Mouse (Mus musculus) midbrain, embryonic 12.5 days (tissue): Measurements from ENCODE around the gene Socs1. TPM values are rescaled to one million over a fixed set of nuclear protein-coding genes. Genes with fewer than 3 reads are reported as not detected.

Experiments
- ATAC-seq: fragments of 200-750 bp; cut with Nextera tagmentation; 2 replicates; pipeline ENCODE4 v1.8.0; 2017; ENCODE audit warnings: low read depth, moderate TSS enrichment, moderate library complexity; ENCODE audit not compliant: low FRiP score
- H3K27ac ChIP-seq: fragments of 300-500 bp; sonication (generic); replicated peaks from 2 replicates; pipeline ENCODE4 v1.5.1; 2016; ENCODE audit warnings: mild to moderate bottlenecking
- H3K27me3 ChIP-seq: fragments of 300-500 bp; sonication (generic); 2 replicates; pipeline ENCODE4 v1.6.1; 2016; ENCODE audit warnings: mild to moderate bottlenecking
- H3K36me3 ChIP-seq: fragments of 300-500 bp; sonication (generic); 2 replicates; pipeline ENCODE4 v1.6.1; 2016
- H3K4me1 ChIP-seq: fragments of 300-500 bp; sonication (generic); 2 replicates; pipeline ENCODE4 v1.6.1; 2016
- H3K4me2 ChIP-seq: fragments of 300-500 bp; sonication (generic); replicated peaks from 2 replicates; pipeline ENCODE4 v1.6.1; 2016; ENCODE audit warnings: mild to moderate bottlenecking, moderate library complexity
- H3K4me3 ChIP-seq: fragments of 300-500 bp; sonication (generic); 2 replicates; pipeline ENCODE4 v1.5.1; 2016; ENCODE audit warnings: mild to moderate bottlenecking
- H3K9ac ChIP-seq: fragments of 300-500 bp; sonication (generic); replicated peaks from 2 replicates; pipeline ENCODE4 v1.6.1; 2016; ENCODE audit warnings: mild to moderate bottlenecking, moderate library complexity
- H3K9me3 ChIP-seq: fragments of 300-500 bp; sonication (generic); 2 replicates; pipeline ENCODE4 v1.6.1; 2016; ENCODE audit warnings: mild to moderate bottlenecking
- WGBS: fragments of 180-500 bp; shearing (Covaris S2); methylation state at CpG from one replicate; pipeline ENCODE4 v1.1.7; 2016; 5-methylcytosine and 5-hydroxymethylcytosine counted together
- polyA plus RNA-seq: library from polyadenylated mRNA; unstranded; fragments of >200 nt; fragmentation: Nextera tagmentation; extraction: Ambion mirVana; gene quantifications from 2 replicates; pipeline ENCODE4 v1.2.1, GENCODE M21; 2016

Gene Socs1
- polyA plus RNA-seq, 1 experiment from 2014 or later = 3.4 TPM

- 0 out of 2 replicates have a peak, but pooled peaks cover 3% of the 10 kb centered on the region for H3K27me3 ChIP-seq
- H3K4me3 ChIP-seq = no peak overlapping the region
- H3K36me3 ChIP-seq = no peaks in the 10 kb centered on the region
- H3K27ac ChIP-seq = no peak overlapping the region
- H3K9ac ChIP-seq = no peak overlapping the region
- no peaks in the 10 kb centered on the region for H3K9me3 ChIP-seq
- no peak for ATAC-seq
- no peaks in the 10 kb centered on the region for H3K4me1 ChIP-seq
- WGBS = 67% methylated on average over 19 of the region's 19 CpGs
- H3K4me2 ChIP-seq = no peak overlapping the region
Observed at GRCm38 (mm10) chr16:10771769-10772510, 13.4 kb downstream of the Socs1 start.

DNA sequence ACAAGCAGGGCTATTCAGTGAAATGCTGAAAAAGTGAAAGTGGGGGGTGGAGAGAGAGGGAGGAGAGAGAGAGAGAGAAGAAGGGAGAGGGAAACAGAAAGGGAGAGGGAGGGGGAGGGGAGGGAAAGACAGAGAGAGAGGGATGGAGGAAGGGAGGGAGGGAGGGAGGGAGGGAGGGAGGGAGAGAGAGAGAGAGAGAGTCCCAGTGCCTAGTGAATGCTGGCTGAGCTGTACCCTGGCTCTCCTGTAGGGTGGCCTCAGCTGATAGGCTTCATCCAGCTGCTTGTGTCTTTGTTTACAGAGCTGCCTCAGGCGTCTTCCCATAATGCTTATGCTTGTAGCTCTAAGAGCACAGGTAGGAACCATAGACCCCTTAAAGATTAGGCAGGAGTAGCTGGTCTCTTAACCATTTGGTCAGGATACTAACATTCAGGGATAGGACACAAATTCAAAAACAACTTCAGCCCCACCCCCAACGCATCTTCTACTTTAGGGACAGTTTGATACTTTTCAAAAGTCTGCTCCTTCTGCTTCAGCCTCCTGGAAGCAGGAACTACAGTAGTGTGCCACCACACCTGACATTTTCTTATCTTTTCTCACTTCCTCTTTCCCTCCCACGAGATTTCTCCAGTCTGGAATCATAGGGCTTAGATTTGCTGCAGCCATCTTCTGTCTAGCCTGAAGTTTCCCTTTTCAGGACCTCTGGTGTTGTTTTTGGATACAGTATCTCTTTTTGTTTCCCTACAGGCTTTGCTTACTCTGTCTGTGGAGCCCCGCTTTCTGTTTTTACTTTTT is 14.6 kb downstream of the Socs1 start:
- Histone ChIP-seq H3K9ac (no peak overlapping the region), H3K9me3 (no peaks in the 10 kb centered on the region), H3K27me3 (0 out of 2 replicates have a peak, but pooled peaks cover 3% of the 10 kb centered on the region), H3K36me3 (no peaks in the 10 kb centered on the region), H3K27ac (no peak overlapping the region), H3K4me2 (no peak overlapping the region), H3K4me3 (no peak overlapping the region), H3K4me1 (no peaks in the 10 kb centered on the region)
- WGBS = 50% methylated on average over 4 of the region's 4 CpGs
- no peak for ATAC-seq

- 36% methylated on average over 2 of the region's 2 CpGs for WGBS
- ATAC-seq = no peak
- H3K9me3 ChIP-seq = no peaks in the 10 kb centered on the region
- 0 out of 2 replicates have a peak, but pooled peaks cover 3% of the 10 kb centered on the region for H3K27me3 ChIP-seq
- H3K36me3 ChIP-seq = no peaks in the 10 kb centered on the region
- no peak overlapping the region for H3K4me2 ChIP-seq
- no peak overlapping the region for H3K27ac ChIP-seq
- H3K9ac ChIP-seq = no peak overlapping the region
- H3K4me1 ChIP-seq = no peaks in the 10 kb centered on the region
- no peak overlapping the region for H3K4me3 ChIP-seq
Observed at GRCm38 (mm10) chr16:10769661-10770060, 15.7 kb downstream of the Socs1 start.

- no peak for ATAC-seq
- Histone ChIP-seq H3K36me3 (no peaks in the 10 kb centered on the region), H3K27ac (no peak overlapping the region), H3K4me2 (no peak overlapping the region), H3K9me3 (no peaks in the 10 kb centered on the region), H3K4me1 (no peaks in the 10 kb centered on the region), H3K27me3 (0 out of 2 replicates have a peak, but pooled peaks cover 3% of the 10 kb centered on the region), H3K4me3 (no peak overlapping the region), H3K9ac (no peak overlapping the region)
- 63% methylated on average over 9 of the region's 9 CpGs for WGBS
Observed at GRCm38 (mm10) chr16:10768821-10769220, 16.5 kb downstream of the Socs1 start.

DNA sequence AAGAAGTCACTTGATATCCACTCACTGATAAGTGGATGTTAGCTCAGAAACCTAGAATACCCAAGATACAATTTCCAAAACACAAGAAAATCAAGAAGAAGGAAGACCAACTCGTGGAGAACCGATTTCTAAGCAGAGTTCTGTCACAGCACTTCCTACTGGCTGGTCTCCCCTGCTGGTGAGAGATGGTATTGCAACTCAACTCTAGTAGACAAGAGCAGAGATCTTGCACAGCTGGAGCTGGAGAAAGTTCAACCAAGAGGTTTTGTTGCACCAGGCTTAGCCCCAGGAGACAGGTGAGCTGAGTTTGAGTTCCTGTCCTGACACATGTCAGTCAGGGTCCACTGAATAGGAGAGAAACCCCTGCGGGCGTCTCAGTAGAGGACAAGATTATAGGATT is 18.2 kb downstream of the Socs1 start:
- Histone ChIP-seq H3K4me1 (no peaks in the 10 kb centered on the region), H3K4me2 (no peak overlapping the region), H3K9ac (no peak overlapping the region), H3K27ac (no peak overlapping the region), H3K36me3 (no peaks in the 10 kb centered on the region), H3K27me3 (0 out of 2 replicates have a peak, but pooled peaks cover 5% of the 10 kb centered on the region), H3K4me3 (no peak overlapping the region), H3K9me3 (no peaks in the 10 kb centered on the region)
- 46% methylated on average over 4 of the region's 4 CpGs for WGBS
- ATAC-seq = no peak

DNA sequence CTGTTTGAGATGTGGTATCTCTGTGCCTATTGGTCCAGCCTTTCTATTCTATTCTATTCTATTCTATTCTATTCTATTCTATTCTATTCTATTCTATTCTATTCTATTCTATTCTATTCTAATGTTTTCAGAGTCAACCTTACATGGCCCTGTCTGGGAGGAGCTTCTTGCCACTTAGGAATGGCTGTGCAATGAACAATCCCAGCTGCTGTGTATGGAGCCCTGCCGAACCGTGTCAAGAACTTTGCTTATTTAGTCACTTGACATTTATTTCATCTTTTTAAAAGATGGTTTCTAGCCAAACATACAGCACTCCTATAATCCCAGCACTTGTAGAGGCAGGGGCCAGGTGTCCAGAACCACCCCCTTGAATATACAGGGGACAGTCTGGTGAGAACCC is 21.0 kb downstream of the Socs1 start:
- H3K36me3 ChIP-seq = no peaks in the 10 kb centered on the region
- H3K27ac ChIP-seq = no peak overlapping the region
- no peak overlapping the region for H3K4me2 ChIP-seq
- no peak overlapping the region for H3K9ac ChIP-seq
- H3K27me3 ChIP-seq = 0 out of 2 replicates have a peak, but pooled peaks cover 5% of the 10 kb centered on the region
- WGBS = 79% methylated on average over 2 of the region's 2 CpGs
- H3K4me3 ChIP-seq = no peak overlapping the region
- no peaks in the 10 kb centered on the region for H3K9me3 ChIP-seq
- H3K4me1 ChIP-seq = no peaks in the 10 kb centered on the region
- no peak for ATAC-seq

GRCm38 (mm10) chr16:10763540-10764264 is 21.6 kb downstream of the Socs1 start:
- no peak overlapping the region for H3K4me2 ChIP-seq
- H3K4me3 ChIP-seq = no peak overlapping the region
- H3K4me1 ChIP-seq = no peaks in the 10 kb centered on the region
- H3K9ac ChIP-seq = no peak overlapping the region
- H3K9me3 ChIP-seq = no peaks in the 10 kb centered on the region
- no peak overlapping the region for H3K27ac ChIP-seq
- 0 out of 2 replicates have a peak, but pooled peaks cover 5% of the 10 kb centered on the region for H3K27me3 ChIP-seq
- H3K36me3 ChIP-seq = no peaks in the 10 kb centered on the region
- 57% methylated on average over 6 of the region's 6 CpGs for WGBS
- no peak for ATAC-seq

DNA sequence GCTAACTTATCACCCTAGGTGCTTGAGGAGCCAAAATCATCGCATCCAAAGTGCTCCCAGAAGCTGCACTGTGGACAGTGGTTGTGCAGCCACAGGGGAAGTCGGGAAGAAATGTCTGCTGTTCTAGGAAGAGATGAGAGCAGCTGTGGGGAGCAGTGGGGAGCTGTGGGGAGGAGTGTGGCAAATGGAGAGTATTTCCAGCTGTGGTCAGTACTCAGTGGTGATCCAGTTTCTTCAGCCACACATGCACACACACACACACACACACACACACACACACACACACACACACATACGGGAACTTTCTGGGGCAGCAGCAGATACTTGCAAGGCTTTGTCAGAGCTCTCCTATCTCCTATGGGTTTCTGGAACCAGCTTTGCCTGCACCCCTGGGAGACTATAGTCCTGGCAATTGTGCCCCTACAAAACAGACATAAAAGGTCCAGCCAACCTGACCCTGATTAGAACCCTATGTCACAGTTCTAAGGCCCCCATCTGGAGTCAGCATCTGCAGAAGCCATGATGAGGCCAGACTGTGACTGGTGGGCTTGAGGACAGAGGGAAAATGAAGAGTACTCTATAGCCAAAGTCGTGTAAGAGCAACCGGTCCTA is 22.7 kb downstream of the Socs1 start:
- Histone ChIP-seq H3K9ac (no peak overlapping the region), H3K36me3 (no peaks in the 10 kb centered on the region), H3K4me3 (no peak overlapping the region), H3K4me2 (no peak overlapping the region), H3K27me3 (0 out of 2 replicates have a peak, but pooled peaks cover 3% of the 10 kb centered on the region), H3K9me3 (no peaks in the 10 kb centered on the region), H3K4me1 (no peaks in the 10 kb centered on the region), H3K27ac (no peak overlapping the region)
- WGBS = 79% methylated on average over 4 of the region's 5 CpGs
- ATAC-seq = no peak

- Histone ChIP-seq H3K9me3 (no peaks in the 10 kb centered on the region), H3K36me3 (no peaks in the 10 kb centered on the region), H3K27me3 (0 out of 2 replicates have a peak, but pooled peaks cover 3% of the 10 kb centered on the region), H3K27ac (no peak overlapping the region), H3K4me1 (no peaks in the 10 kb centered on the region), H3K9ac (no peak overlapping the region), H3K4me3 (no peak overlapping the region), H3K4me2 (no peak overlapping the region)
- 69% methylated on average over 8 of the region's 8 CpGs for WGBS
- ATAC-seq = no peak
Observed at GRCm38 (mm10) chr16:10761182-10761581, 24.2 kb downstream of the Socs1 start.

- Histone ChIP-seq H3K9me3 (no peaks in the 10 kb centered on the region), H3K4me2 (no peak overlapping the region), H3K36me3 (no peaks in the 10 kb centered on the region), H3K4me3 (no peak overlapping the region), H3K27me3 (no peaks in the 10 kb centered on the region), H3K27ac (no peak overlapping the region), H3K4me1 (no peaks in the 10 kb centered on the region), H3K9ac (no peak overlapping the region)
- ATAC-seq = no peak
- 86% methylated on average over 5 of the region's 6 CpGs for WGBS
Observed at GRCm38 (mm10) chr16:10756168-10756567, 29.2 kb downstream of the Socs1 start.

DNA sequence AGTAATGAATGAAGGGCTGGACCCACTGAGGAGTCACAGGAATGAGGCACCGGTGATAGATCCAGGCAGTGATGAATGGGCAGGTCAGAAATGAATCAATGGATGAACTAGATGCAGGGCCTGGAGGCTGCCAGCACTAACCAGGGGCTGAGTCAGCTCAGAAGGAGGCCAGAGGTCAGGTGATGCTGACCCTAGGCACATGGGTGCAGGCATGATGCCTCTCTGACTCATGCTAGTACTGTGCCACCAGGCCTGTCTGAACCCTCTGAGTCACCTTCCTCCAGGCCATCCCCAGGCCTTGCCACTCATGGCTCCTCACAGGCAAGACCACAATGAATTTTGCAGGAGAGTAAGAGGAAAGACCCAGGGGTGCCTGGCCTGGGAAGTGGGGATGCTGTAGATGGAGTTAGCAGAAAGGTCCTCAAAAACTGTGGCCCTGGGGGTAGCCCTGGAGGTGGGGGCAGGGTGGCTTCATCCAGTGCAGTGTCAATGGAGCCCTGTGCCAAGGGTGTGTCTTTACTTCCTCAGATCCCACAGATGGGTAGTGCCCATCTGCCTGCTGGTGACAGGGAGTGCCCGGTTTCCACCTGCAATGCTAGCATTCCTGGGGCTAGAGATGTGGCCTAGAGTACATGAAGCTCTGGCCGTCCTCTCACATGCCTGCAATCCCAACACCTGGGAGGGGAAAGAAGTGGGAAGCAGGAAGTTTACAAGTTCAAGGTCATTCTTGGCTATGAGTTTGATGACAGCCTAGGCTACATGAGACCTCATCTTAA is 30.6 kb downstream of the Socs1 start:
- Histone ChIP-seq H3K27ac (no peak overlapping the region), H3K4me2 (no peak overlapping the region), H3K27me3 (no peaks in the 10 kb centered on the region), H3K4me3 (no peak overlapping the region), H3K4me1 (no peaks in the 10 kb centered on the region), H3K9ac (no peak overlapping the region), H3K9me3 (no peaks in the 10 kb centered on the region), H3K36me3 (no peaks in the 10 kb centered on the region)
- no peak for ATAC-seq
- 90% methylated on average over 3 of the region's 3 CpGs for whole genome bisulfite sequencing
